Mouse (Mus musculus) cortical plate, adult 2 months (tissue): Measurements from ENCODE around the gene Cdk5rap3. TPM values are rescaled to one million over a fixed set of nuclear protein-coding genes. Genes with fewer than 3 reads are reported as not detected.

Source experiments
- H3K27ac ChIP-seq: fragments of 200-500 bp; 2 replicates; pipeline ENCODE4 v1.5.1; 2012; ENCODE audit warnings: low read length, control low read depth, inconsistent platforms; ENCODE audit not compliant: insufficient read depth
- H3K4me1 ChIP-seq: fragments of 200-500 bp; 2 replicates; pipeline ENCODE4 v1.6.1; 2011; ENCODE audit warnings: low read length; ENCODE audit not compliant: control insufficient read depth, insufficient read depth
- H3K4me3 ChIP-seq: fragments of 200-500 bp; 2 replicates; pipeline ENCODE4 v1.5.1; 2011; ENCODE audit warnings: mild to moderate bottlenecking, low read length, control low read depth; ENCODE audit not compliant: insufficient read depth
- CTCF ChIP-seq: fragments of 200-500 bp; IDR thresholded peaks from 2 replicates; pipeline ENCODE4 v1.5.1; 2011; ENCODE audit warnings: mild to moderate bottlenecking, control low read depth, low read length; ENCODE audit not compliant: insufficient read depth; ENCODE audit errors: extremely low read depth
- POLR2A ChIP-seq: fragments of 200-500 bp; IDR thresholded peaks from 2 replicates; pipeline ENCODE4 v1.6.1; 2011; ENCODE audit warnings: mild to moderate bottlenecking, low read length, control low read depth; ENCODE audit not compliant: insufficient read depth; ENCODE audit errors: extremely low read depth
- polyA plus RNA-seq: library from polyadenylated mRNA; depleted of rRNA; stranded (reverse); fragments of >200 nt; gene quantifications from 2 replicates; pipeline ENCODE4 v1.2.3, GENCODE M21; 2012; rRNA removed

Cdk5rap3 gene
- polyA plus RNA-seq, 1 experiment: 42.9 TPM

DNA sequence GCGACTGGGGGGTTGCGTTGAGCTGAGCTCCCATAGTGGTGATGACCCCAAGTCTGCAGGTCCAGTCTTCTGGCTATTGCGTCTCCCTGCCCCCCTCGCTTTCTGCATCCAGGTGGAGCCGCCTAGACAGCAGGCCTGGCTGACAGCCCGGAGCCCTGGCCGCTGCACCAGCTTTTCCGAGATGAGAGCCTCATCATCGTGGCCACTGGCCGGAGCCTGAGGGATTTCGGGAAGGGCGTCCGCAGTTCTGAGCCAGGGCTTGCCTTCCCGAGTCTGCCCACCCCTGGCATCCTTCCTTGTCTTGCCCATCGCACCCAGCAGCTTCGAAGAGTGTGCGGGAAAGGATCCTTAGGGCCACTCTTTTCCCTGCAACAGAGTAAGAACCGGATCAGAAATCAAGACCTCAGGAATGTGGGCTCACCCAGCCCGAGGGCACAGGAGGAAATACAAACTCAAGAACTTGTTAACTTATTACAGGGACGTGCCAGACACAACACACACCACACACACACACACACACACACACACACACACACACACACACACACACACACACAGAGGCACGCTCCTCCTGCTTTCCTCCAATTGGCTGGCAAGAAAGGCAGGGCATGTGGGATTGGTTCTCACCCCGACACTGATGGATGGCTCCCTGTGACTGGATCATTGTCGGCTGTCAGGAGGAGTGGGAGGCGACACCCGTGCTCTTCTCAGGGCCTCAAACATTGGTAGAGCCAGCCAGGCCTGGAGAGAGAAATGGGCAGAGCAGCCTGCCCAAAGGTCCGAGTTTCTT, 52.9 kb downstream of the Cdk5rap3 start:
- Histone ChIP-seq H3K27ac (no peak overlapping the region), H3K4me3 (no peak overlapping the region), H3K4me1 (peaks cover 2% of the 10 kb centered on the region; the same call in 1 of the 2 replicates)
- TF ChIP-seq POLR2A (no peak), CTCF (no peak)

DNA sequence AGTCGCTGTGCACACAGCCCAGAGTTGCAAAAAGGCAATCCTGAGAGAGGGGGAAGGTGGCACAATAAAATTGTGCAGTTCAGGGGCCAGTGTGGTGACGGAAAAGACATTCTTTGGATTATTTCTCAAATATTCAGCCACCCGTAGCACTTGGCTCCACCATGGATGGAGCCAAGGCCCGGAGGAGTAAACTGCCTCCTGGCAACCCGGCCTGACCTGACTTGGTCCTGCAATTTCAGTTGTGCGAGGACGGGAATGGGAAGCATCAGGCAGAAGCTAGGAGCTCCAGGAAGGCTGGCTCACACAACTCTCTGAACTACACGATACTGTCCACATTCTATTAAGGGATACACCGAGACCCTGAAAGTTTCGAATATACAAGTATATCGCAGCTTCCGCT, 53.8 kb downstream of the Cdk5rap3 start:
- H3K4me3 ChIP-seq: no peak overlapping the region; the same call in 1 of the 2 replicates

DNA sequence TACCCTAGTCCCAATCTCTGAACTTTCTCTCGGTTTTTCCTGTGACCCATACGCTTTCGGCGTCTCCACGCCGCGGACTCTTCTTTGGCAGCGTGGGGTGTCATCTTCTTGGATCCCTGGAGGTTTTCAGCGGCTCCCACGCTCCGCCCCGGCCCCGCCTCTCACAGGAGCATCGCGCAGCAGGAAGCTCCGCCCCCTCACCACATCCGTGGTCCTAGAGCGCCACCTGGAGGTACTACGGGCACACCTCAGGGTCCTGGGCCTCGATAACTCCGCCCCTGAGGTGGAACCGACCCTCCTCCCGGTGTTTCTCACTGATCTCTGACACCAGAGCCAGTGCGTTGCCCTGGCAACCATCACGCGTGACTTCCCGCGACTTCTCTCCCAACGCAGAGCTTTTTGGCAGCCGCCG, 54.4 kb downstream of the Cdk5rap3 start:
- Histone ChIP-seq H3K4me3 (peak overlapping the region; percentile 42), H3K4me1 (peaks cover 2% of the 10 kb centered on the region; the same call in 1 of the 2 replicates), H3K27ac (no peak overlapping the region)
- peak; percentile 91 for TF ChIP-seq CTCF
- TF ChIP-seq POLR2A: peak; percentile 34; the same call in 1 of the 2 replicates

More for the DNA sequence above, 53.8 kb downstream of the Cdk5rap3 start:
- Histone ChIP-seq H3K27ac (no peak overlapping the region), H3K4me1 (peaks cover 2% of the 10 kb centered on the region; the same call in 1 of the 2 replicates)
- no peak for TF ChIP-seq CTCF
- TF ChIP-seq POLR2A: no peak

DNA sequence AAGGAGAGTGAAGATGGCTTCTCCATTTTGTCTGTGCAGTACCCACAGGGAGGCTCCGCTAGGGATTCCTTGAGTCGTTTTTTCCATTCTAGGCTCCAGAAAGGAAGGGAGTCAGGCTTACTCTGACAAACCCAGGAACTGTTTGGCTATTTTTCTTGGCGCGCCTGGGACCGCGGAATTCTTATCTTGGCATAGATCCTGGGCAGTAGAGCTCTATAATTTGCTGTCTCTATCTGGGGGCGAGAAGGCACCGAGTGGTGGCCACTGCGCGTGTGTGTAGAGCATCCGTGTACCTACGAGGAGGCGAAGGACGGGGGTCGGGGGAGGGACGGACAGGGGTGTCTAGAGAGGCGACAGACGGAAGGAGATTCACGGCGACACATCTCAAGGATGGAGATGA, 54.9 kb downstream of the Cdk5rap3 start:
- Histone ChIP-seq H3K27ac (peak overlapping the region; percentile 75), H3K4me1 (peaks cover 2% of the 10 kb centered on the region; the same call in 1 of the 2 replicates), H3K4me3 (peak overlapping the region; percentile 42)
- TF ChIP-seq POLR2A: no peak
- no peak for TF ChIP-seq CTCF

DNA sequence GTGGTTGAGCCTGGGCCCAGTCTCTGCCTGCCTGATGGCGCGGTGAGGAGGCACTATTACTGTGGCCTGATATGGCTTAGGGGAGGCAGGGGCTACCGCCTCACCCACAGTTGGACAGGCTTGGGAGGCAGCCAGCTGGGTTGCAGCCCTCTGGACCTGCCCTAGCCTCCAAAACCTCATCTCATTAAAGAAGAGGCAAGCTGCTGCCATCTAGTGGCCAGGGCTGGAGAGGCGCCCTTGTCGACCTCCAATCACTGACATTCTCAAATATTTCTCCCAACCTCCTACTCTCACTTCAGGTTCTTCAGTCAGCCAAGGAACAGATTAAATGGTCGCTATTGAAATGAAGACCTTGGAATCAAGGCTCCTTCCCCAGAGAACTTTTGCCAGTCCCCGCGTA, 55.7 kb downstream of the Cdk5rap3 start:
- peak; percentile 83 for TF ChIP-seq CTCF
- TF ChIP-seq POLR2A: no peak
- H3K27ac ChIP-seq: 0 out of 2 replicates have a peak overlapping the region, but pooled peaks have one; percentile 75
- peaks cover 2% of the 10 kb centered on the region; the same call in 1 of the 2 replicates for H3K4me1 ChIP-seq
- H3K4me3 ChIP-seq: no peak overlapping the region; the same call in 1 of the 2 replicates

DNA sequence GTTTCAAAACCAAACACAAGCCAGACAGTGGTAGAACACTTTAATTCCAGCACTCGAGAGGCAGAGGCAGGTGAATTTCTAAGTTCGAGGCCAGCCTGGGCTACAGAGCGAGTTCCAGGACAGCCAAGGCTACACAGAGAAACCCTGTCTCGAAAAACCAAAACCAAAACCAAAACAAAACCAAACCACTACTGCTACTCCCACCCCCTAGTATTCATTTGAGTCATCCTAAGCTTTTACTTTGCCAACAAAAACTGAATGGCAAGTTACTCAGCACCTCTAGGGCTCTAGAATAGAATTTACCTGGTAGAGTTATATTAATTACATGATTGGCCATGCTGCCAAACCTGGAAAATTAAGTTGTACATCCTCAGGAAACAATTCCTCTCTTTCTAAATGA, 56.7 kb downstream of the Cdk5rap3 start:
- TF ChIP-seq CTCF (no peak), POLR2A (no peak)
- Histone ChIP-seq H3K27ac (no peak overlapping the region), H3K4me3 (no peak overlapping the region), H3K4me1 (peaks cover 2% of the 10 kb centered on the region; the same call in 1 of the 2 replicates)

DNA sequence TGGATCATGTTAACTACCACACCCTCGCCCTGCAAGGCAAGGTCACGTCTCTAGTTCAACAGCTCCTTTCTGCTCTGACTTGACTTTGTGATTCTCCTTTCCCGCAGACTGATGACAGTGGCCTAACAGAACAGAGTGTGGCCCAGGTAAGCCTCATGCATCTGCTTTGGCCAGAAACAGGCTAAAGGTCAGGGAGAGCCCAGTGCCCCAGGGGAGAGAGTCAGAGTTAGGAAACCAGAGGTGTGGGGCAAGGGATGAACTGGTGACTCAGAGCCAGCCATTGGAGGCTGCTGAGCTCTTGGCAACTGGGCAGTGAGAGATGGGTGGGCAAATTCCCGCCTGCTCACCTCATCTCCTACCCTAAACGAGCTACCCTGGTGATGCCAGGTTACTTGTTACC, 58.9 kb downstream of the Cdk5rap3 start:
- Histone ChIP-seq H3K4me3 (no peak overlapping the region), H3K27ac (no peak overlapping the region)
- TF ChIP-seq CTCF (no peak), POLR2A (no peak)

More for the DNA sequence above, 58.9 kb downstream of the Cdk5rap3 start:
- H3K4me1 ChIP-seq: peaks cover 2% of the 10 kb centered on the region; the same call in 1 of the 2 replicates

Other genes with a start within 250 kb of the Cdk5rap3 start
- gene Snx11, start 138.9 kb downstream of the Cdk5rap3 start, polyA plus RNA-seq: 42.9 and 46.0 TPM in 2 replicates
- gene Cbx1, start 127.4 kb downstream of the Cdk5rap3 start, polyA plus RNA-seq: 27.1 and 30.1 TPM in 2 replicates
- gene Nfe2l1, start 86.5 kb downstream of the Cdk5rap3 start, polyA plus RNA-seq: 202 and 207 TPM in 2 replicates
- gene Copz2, start 66.6 kb downstream of the Cdk5rap3 start, polyA plus RNA-seq: 14.2 and 14.7 TPM in 2 replicates
- gene Prr15l, start 11.6 kb upstream of the Cdk5rap3 start, polyA plus RNA-seq: not detected in 2 replicates
- gene Pnpo, start 27.5 kb upstream of the Cdk5rap3 start, polyA plus RNA-seq: 40.8 and 41.4 TPM in 2 replicates
- gene Sp2, start 66.5 kb upstream of the Cdk5rap3 start, polyA plus RNA-seq: 10.3 and 10.4 TPM in 2 replicates
- 0.69 and 0.85 TPM in 2 replicates for gene Sp6, start 96.9 kb upstream of the Cdk5rap3 start, polyA plus RNA-seq
- gene Scrn2, start 113.4 kb upstream of the Cdk5rap3 start, polyA plus RNA-seq: 4.4 and 6.3 TPM in 2 replicates
- gene Lrrc46, start 124.9 kb upstream of the Cdk5rap3 start, polyA plus RNA-seq: 0.91 and 1.1 TPM in 2 replicates
- gene Mrpl10, start 125.1 kb upstream of the Cdk5rap3 start, polyA plus RNA-seq: 67.7 and 68.6 TPM in 2 replicates
- 14.0 and 14.1 TPM in 2 replicates for gene Osbpl7, start 134.1 kb upstream of the Cdk5rap3 start, polyA plus RNA-seq
- gene Tbx21, start 198.8 kb upstream of the Cdk5rap3 start, polyA plus RNA-seq: 0.10 and 0.11 TPM in 2 replicates
- 54.5 and 59.5 TPM in 2 replicates for gene Tbkbp1, start 235.0 kb upstream of the Cdk5rap3 start, polyA plus RNA-seq